Mouse (Mus musculus) cerebellum, adult 2 months (tissue): Measurements from ENCODE around the gene Noct.

Experiments
- CTCF ChIP-seq: fragments of 200-500 bp; IDR thresholded peaks from 2 replicates; pipeline ENCODE4 v1.5.1; 2011; ENCODE audit warnings: low read depth, mild to moderate bottlenecking, control low read depth, low read length, moderate library complexity, borderline replicate concordance; ENCODE audit not compliant: insufficient read depth
- POLR2A ChIP-seq: fragments of 200-500 bp; IDR thresholded peaks from 2 replicates; pipeline ENCODE4 v1.6.1; 2011; ENCODE audit warnings: low read length, control low read depth, borderline replicate concordance; ENCODE audit not compliant: insufficient read depth

DNA sequence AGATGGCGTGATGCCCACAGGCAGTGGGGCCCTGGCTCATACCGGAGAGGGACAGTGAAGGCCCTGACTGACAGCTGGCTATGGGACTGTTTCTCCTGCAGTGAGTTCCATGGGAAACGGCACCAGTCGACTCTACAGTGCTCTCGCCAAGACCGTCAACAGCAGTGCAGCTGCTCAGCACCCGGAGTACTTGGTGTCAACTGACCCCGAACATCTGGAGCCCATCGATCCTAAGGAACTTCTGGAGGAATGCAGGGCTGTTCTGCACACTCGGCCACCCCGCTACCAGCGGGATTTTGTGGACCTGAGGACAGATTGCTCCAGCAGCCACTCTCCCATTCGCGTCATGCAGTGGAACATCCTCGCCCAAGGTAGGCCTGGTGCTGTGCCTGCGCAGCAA, 23.5 kb downstream of the Noct start:
- TF ChIP-seq CTCF: no peak
- no peak for TF ChIP-seq POLR2A
